Mouse (Mus musculus) CD4-positive, CD25-positive, alpha-beta regulatory T cell, adult 9 weeks (primary cell): ENCODE results near the gene Bcl2a1a. TPM values are rescaled to one million over a fixed set of nuclear protein-coding genes. Genes with fewer than 3 reads are reported as not detected.

Source experiments
- polyA plus RNA-seq: library from polyadenylated mRNA; unstranded; fragments of 100-300 nt; shearing (Covaris generic); gene quantifications from one replicate; pipeline ENCODE4 v1.2.1, GENCODE M21; 2017

Gene Bcl2a1a
- 0.46 TPM for polyA plus RNA-seq

GRCm38 (mm10) chr9:88956670-88957153 lies at the start of gene Bcl2a1a:
Bcl2a1a (plus strand) TSS chr9:88956900.

Other genes with a start within 250 kb of the Bcl2a1a start
- 96.3 TPM for gene Mthfsl, start 236.6 kb upstream of the Bcl2a1a start, polyA plus RNA-seq
- gene Bcl2a1d, start 225.0 kb upstream of the Bcl2a1a start, polyA plus RNA-seq, result 58.1 TPM
- gene Trim43c, start 117.7 kb upstream of the Bcl2a1a start, polyA plus RNA-seq, result not detected
- gene Trim43b, start 135.9 kb downstream of the Bcl2a1a start, polyA plus RNA-seq, result not detected
- gene Bcl2a1b, start 242.3 kb downstream of the Bcl2a1a start, polyA plus RNA-seq, result 230 TPM
- gene Gm29094, start 242.5 kb downstream of the Bcl2a1a start, polyA plus RNA-seq, result 30.1 TPM